Mouse (Mus musculus) stomach, embryonic 16.5 days (tissue): ENCODE measurements around the gene Mt1. TPM values are rescaled to one million over a fixed set of nuclear protein-coding genes. Genes with fewer than 3 reads are reported as not detected.
A peak's percentile ranks its signal among the peaks of the same experiment; 100 is the strongest.

Experiments
- ATAC-seq: fragments of 200-750 bp; cut with Nextera tagmentation; 2 replicates; pipeline ENCODE4 v1.8.0; 2017; ENCODE audit warnings: moderate number of reproducible peaks, moderate TSS enrichment; ENCODE audit not compliant: insufficient read depth, low FRiP score
- H3K27ac ChIP-seq: fragments of 300-500 bp; sonication (generic); 2 replicates; pipeline ENCODE4 v1.5.1; 2014; ENCODE audit warnings: low read length
- H3K27me3 ChIP-seq: fragments of 300-500 bp; sonication (generic); 2 replicates; pipeline ENCODE4 v1.6.1; 2014; ENCODE audit warnings: low read length, control low read depth, mixed read lengths; ENCODE audit not compliant: control insufficient read depth, insufficient read depth
- H3K36me3 ChIP-seq: fragments of 300-500 bp; sonication (generic); 2 replicates; pipeline ENCODE4 v1.6.1; 2014; ENCODE audit warnings: low read length; ENCODE audit not compliant: control insufficient read depth, insufficient read depth
- H3K4me1 ChIP-seq: fragments of 300-500 bp; sonication (generic); 2 replicates; pipeline ENCODE4 v1.6.1; 2014; ENCODE audit warnings: low read length, control low read depth, mixed read lengths; ENCODE audit not compliant: control insufficient read depth, insufficient read depth
- H3K4me2 ChIP-seq: fragments of 300-500 bp; sonication (generic); 2 replicates; pipeline ENCODE4 v1.6.1; 2014; ENCODE audit warnings: low read depth, low read length, mixed read lengths
- H3K4me3 ChIP-seq: fragments of 300-500 bp; sonication (generic); replicated peaks from 2 replicates; pipeline ENCODE4 v1.5.1; 2014; ENCODE audit warnings: mild to moderate bottlenecking, low read length
- H3K9ac ChIP-seq: fragments of 300-500 bp; sonication (generic); 2 replicates; pipeline ENCODE4 v1.6.1; 2014; ENCODE audit warnings: low read length
- H3K9me3 ChIP-seq: fragments of 300-500 bp; sonication (generic); replicated peaks from 2 replicates; pipeline ENCODE4 v1.6.1; 2016; ENCODE audit warnings: low read length, control low read depth; ENCODE audit not compliant: control insufficient read depth
- WGBS: fragments of 180-500 bp; shearing (Covaris S2); extraction: QIAGEN DNeasy Blood & Tissue Kit; methylation state at CpG from one replicate; pipeline ENCODE4 v1.1.7; 2014; 5-methylcytosine and 5-hydroxymethylcytosine counted together
- polyA plus RNA-seq: library from polyadenylated mRNA; unstranded; fragments of >200 nt; fragmentation: Nextera tagmentation; extraction: Ambion mirVana; gene quantifications from 2 replicates; pipeline ENCODE4 v1.2.1, GENCODE M21; 2015

The Mt1 gene
- polyA plus RNA-seq, 1 experiment from 2014 or later = 1,931 TPM

- Histone ChIP-seq H3K9me3 (no peaks in the 10 kb centered on the region), H3K27me3 (peaks cover 10% of the 10 kb centered on the region; the same call in 1 of the 2 replicates), H3K4me1 (peaks cover 23% of the 10 kb centered on the region; the same call in 1 of the 2 replicates), H3K9ac (peak overlapping the region; percentile 82), H3K4me3 (peak overlapping the region; percentile 65), H3K27ac (peak overlapping the region; percentile 97), H3K4me2 (peak overlapping the region; percentile 89), H3K36me3 (no peaks in the 10 kb centered on the region)
- WGBS = 86% methylated on average over 1 of the region's 1 CpGs
- no peak for ATAC-seq
Measured at GRCm38 (mm10) chr8:94180561-94180908, 1.7 kb downstream of the Mt1 start.

DNA sequence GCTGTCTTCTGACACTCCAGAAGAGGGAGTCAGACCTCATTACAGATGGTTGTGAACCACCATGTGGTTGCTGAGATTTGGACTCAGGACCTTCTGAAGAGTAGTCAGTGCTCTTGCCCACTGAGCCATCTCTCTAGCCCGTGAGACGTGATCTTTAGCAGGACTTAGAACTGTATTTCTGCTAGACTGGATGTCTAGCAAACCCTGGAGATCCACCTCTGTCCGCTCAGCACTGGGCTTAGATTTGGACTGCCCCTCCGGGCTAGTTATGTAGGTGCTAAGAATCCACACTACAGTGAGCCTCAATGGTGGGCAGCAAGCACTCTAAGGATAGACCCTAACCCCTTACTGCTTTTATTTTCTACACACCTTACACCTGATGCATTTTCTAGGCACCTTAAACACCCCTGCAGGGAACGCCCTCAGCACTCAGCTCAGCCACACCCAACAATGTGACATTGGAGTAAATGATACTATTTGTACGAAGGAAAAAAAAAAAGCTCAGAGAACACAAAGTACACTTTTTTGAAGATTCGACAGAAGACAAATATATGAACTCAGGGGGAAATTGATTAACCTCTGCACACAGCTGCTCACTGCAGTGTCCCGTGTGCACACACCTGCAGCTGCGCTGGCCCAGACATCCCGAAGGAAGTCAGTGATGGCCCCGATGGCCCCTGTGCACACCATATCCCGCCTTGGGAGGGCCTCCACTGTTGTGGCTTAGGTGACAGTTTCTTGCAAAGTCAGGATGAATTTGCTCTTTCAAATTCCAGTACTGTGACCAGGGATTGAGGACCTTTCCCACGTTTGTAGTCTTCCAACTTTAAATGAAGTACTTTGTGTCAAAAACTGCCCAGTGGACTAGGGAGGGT is 3.4 kb downstream of the Mt1 start:
- WGBS = 48% methylated on average over 13 of the region's 13 CpGs
- no peak for ATAC-seq
- no peaks in the 10 kb centered on the region for H3K9me3 ChIP-seq
- H3K4me3 ChIP-seq = peak overlapping the region; percentile 36
- H3K27ac ChIP-seq = peak overlapping the region; percentile 93
- H3K4me2 ChIP-seq = peak overlapping the region; percentile 49
- H3K9ac ChIP-seq = peak overlapping the region; percentile 67
- H3K4me1 ChIP-seq = peaks cover 37% of the 10 kb centered on the region
- peaks cover 10% of the 10 kb centered on the region for H3K27me3 ChIP-seq
- H3K36me3 ChIP-seq = no peaks in the 10 kb centered on the region

DNA sequence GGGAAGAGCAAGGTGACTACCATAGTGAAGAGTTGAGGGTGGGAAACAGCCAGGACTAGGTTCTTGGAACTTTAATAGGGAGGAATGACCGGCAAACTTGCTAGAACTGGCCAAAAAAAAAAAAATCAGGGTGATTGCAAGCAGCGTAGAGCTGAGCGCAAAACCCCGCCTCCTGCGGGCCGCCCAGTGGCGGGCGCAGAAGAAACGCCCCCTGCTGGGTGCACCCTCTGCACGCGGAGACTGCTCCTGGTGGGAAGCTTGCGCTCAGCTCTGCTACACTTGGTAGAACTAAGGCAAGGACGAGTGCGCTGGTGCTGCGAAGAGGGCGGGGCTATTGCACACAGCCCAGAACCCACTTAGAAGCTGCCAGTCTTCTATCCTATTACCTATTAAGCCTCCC is 4.2 kb downstream of the Mt1 start:
- peak; percentile 60 for ATAC-seq
- Histone ChIP-seq H3K4me2 (peak overlapping the region; percentile 49), H3K9me3 (no peaks in the 10 kb centered on the region), H3K27ac (peak overlapping the region; percentile 93), H3K4me3 (peak overlapping the region; percentile 36), H3K36me3 (no peaks in the 10 kb centered on the region), H3K27me3 (peaks cover 10% of the 10 kb centered on the region), H3K9ac (peak overlapping the region; percentile 67), H3K4me1 (peaks cover 40% of the 10 kb centered on the region)
- under 1% methylated on average over 16 of the region's 16 CpGs for WGBS

DNA sequence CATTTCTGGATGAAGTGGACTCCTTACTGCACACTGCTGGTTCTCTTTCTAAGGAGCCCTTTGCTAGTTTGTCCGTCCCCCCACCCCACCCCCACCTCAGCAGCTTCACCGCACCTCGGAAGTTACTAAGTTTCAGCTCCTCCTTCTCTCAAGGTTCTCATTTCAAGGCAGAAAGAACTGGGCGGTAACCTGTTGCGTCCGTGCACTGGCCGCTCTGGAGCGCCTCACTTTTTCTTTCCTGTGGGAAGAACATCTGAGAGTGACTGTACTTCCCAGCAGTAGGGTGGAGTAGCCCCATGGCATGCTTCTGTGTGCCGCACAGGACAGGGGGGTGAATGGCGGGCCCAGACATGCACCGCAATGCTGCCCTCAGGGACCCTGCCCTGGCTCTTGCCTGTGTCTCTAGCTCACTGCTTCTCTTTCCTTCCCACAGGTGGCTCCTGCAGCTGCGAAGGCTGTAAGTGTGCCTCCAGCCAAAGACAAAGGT is 5.5 kb downstream of the Mt1 start:
- Histone ChIP-seq H3K9me3 (no peaks in the 10 kb centered on the region), H3K4me3 (no peak overlapping the region; the same call in 1 of the 2 replicates), H3K9ac (peak overlapping the region; percentile 67), H3K4me1 (peaks cover 38% of the 10 kb centered on the region), H3K27ac (peak overlapping the region; percentile 93), H3K36me3 (no peaks in the 10 kb centered on the region), H3K27me3 (peaks cover 10% of the 10 kb centered on the region), H3K4me2 (peak overlapping the region; percentile 49; the same call in 1 of the 2 replicates)
- peak; percentile 34 for ATAC-seq
- WGBS = 25% methylated on average over 12 of the region's 12 CpGs

DNA sequence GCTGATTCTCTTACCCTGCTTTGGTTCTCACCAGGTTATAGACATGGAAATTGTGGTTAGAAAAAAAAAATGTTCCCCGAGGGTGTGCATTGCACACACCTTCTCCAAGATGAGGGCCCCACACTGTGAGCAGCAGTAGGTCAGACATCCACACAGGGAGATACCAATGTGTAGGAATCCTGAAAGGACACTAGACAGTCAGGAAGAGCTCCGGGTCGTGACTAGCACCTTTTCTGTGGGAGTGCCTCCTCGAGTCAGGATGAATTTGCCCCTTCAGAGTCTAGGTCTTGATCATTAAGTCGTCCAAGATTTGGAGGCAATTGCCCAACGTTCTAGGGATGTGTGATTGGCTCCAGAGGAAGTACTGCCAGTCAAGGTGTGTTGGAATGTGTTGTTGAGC is 6.9 kb downstream of the Mt1 start:
- no peaks in the 10 kb centered on the region for H3K36me3 ChIP-seq
- H3K27me3 ChIP-seq = no peaks in the 10 kb centered on the region; the same call in 1 of the 2 replicates
- 62% methylated on average over 6 of the region's 6 CpGs for WGBS
- peaks cover 29% of the 10 kb centered on the region for H3K4me1 ChIP-seq
- H3K9me3 ChIP-seq = no peaks in the 10 kb centered on the region
- no peak overlapping the region for H3K4me3 ChIP-seq
- H3K4me2 ChIP-seq = no peak overlapping the region
- no peak for ATAC-seq
- H3K9ac ChIP-seq = no peak overlapping the region
- peak overlapping the region; percentile 80 for H3K27ac ChIP-seq

- Histone ChIP-seq H3K4me2 (peak overlapping the region; percentile 42), H3K9me3 (no peaks in the 10 kb centered on the region), H3K4me3 (0 out of 2 replicates have a peak overlapping the region, but pooled peaks have one; percentile 12), H3K36me3 (no peaks in the 10 kb centered on the region), H3K27me3 (no peaks in the 10 kb centered on the region; the same call in 1 of the 2 replicates), H3K27ac (peak overlapping the region; percentile 80), H3K4me1 (peaks cover 37% of the 10 kb centered on the region), H3K9ac (peak overlapping the region; percentile 51)
- ATAC-seq = peak; percentile 78
- WGBS = 5% methylated on average over 17 of the region's 17 CpGs
Measured at GRCm38 (mm10) chr8:94186542-94186941, 7.7 kb downstream of the Mt1 start.

GRCm38 (mm10) chr8:94187290-94188002 is 8.6 kb downstream of the Mt1 start:
- H3K4me1 ChIP-seq = peaks cover 37% of the 10 kb centered on the region
- peak overlapping the region; percentile 42; the same call in 1 of the 2 replicates for H3K4me2 ChIP-seq
- ATAC-seq = no peak
- H3K9me3 ChIP-seq = no peaks in the 10 kb centered on the region
- WGBS = 43% methylated on average over 21 of the region's 21 CpGs
- H3K27me3 ChIP-seq = no peaks in the 10 kb centered on the region; the same call in 1 of the 2 replicates
- H3K9ac ChIP-seq = peak overlapping the region; percentile 51
- no peaks in the 10 kb centered on the region for H3K36me3 ChIP-seq
- no peak overlapping the region for H3K4me3 ChIP-seq
- peak overlapping the region; percentile 80 for H3K27ac ChIP-seq

DNA sequence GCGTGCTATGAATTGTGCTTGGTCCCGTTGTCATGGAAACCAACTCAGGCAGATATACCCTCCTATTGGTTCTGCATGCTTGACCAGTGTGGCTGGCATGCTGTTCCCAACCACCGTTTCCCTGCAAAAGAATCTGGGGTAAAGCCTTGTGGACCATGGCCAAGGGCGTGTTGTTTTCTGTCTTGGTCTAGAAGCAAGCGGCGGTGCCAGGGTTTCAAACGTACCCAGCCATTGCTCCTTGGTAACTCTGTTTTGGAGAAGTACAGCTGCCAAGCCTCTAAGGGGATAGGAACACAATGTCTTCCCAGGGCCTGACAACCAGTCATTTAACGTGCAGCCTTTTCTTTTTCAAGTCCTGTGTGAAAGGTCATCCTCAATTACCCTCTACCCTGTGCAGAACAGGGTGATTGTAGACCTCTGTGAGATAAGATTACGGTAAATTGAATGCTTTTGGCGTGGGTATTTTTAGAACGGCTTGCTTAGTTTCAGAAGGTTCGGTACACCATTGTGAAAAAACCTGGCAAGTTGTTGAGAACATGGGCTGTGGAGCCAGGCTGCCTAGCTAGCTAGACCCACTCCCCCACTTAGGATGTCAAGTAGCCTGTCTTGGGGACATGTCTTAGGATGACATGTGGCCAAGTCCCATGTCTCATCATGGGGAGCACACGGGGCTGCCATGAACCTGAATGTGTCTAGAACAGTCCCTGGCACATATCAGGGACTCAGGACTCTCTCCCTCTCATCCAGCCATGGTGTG is 10.6 kb downstream of the Mt1 start:
- WGBS = 67% methylated on average over 13 of the region's 13 CpGs
- Histone ChIP-seq H3K9ac (no peak overlapping the region), H3K36me3 (no peaks in the 10 kb centered on the region), H3K4me3 (no peak overlapping the region), H3K27me3 (no peaks in the 10 kb centered on the region; the same call in 1 of the 2 replicates), H3K4me1 (peaks cover 27% of the 10 kb centered on the region), H3K9me3 (no peaks in the 10 kb centered on the region), H3K27ac (no peak overlapping the region), H3K4me2 (no peak overlapping the region)
- ATAC-seq = no peak
